ENCODE assay signal across 28 mouse cellular contexts in genomic region chr4:7450991-7451390, GRCm38 (mm10).
DNase-seq lines count a peak whose midpoint lies in the region; ATAC-seq and TF ChIP-seq lines count a peak whose summit lies in the region.
"Had no signal": no experiment of that assay in that cellular context is flagged by ENCODE, and none has a peak within 500 bp of the region (broad histone marks: within the 10 kb centered on the region; RNA-seq: fewer than 3 reads in every experiment).

No protein-coding gene starts in this region.

- no peak for TF ChIP-seq POLR2A in thymus, adult 2 months (IDR thresholded peaks at IDR 0.05; ENCODE audit: control insufficient read depth, extremely low read depth, insufficient read depth, low read length, poor library complexity)

- H3K27me3 ChIP-seq in thymus, adult 2 months (ENCODE audit: control insufficient read depth, insufficient read depth, low read length), result no peaks in the 10 kb centered on the region
- H3K27me3 ChIP-seq: CH12.LX; embryonic facial prominence, embryonic 13.5 days; embryonic facial prominence, embryonic 15.5 days; forebrain, embryonic 12.5 days; Patski had no signal

- TF ChIP-seq CTCF in thymus, adult 2 months (IDR thresholded peaks at IDR 0.05; ENCODE audit: borderline replicate concordance, control insufficient read depth, extremely low read depth, insufficient read depth, low read length, poor library complexity), result no peak

- peak overlapping the region; percentile 77 for H3K27ac ChIP-seq in thymus, adult 2 months (ENCODE audit: control insufficient read depth, insufficient read depth, low read length)
- H3K27ac ChIP-seq: embryonic facial prominence, embryonic 13.5 days; embryonic facial prominence, embryonic 15.5 days; forebrain, embryonic 10.5 days; forebrain, embryonic 12.5 days had no signal

- peak; percentile 49 for DNase-seq in thymus, adult 2 months
- DNase-seq in thymus, postnatal 10 days (ENCODE audit: low spot score in 2 of 2), result peak; percentile 34 to 41
- peak; percentile 51 for DNase-seq in thymus, postnatal 25 days
- DNase-seq in thymus, postnatal 4 days, result peak; percentile 46
- no peak for DNase-seq in right cerebral cortex, postnatal 14 days
- DNase-seq: adrenal gland, adult 2 months; adrenal gland, postnatal 10 days; adrenal gland, postnatal 25 days; B cell, adult 2 months; cerebellum, adult 11 months; cerebellum, adult 18-20 months; cerebellum, adult 8-10 months; cerebellum, adult 9-11 months; cerebellum, postnatal 14 days; cerebellum, postnatal 36 days; embryo, embryonic 11 days had no signal

- no peak for ATAC-seq in frontal cortex, adult (ENCODE audit: low TSS enrichment)
- ATAC-seq in activated CD4-positive, CD25-positive, alpha-beta regulatory T cell, adult 4 months, result no peak
- ATAC-seq: CD4-positive, CD25-positive, alpha-beta regulatory T cell, adult 4 months; forebrain, embryonic 14.5 days; Patski had no signal

- WGBS in thymus, adult 2 months, result 25% methylated on average over 1 of the region's 1 CpGs

- no peaks in the 10 kb centered on the region for H3K36me3 ChIP-seq in thymus, adult 2 months (ENCODE audit: control insufficient read depth, insufficient read depth, low read length)
- H3K36me3 ChIP-seq: embryonic facial prominence, embryonic 13.5 days; embryonic facial prominence, embryonic 15.5 days; forebrain, embryonic 10.5 days; forebrain, embryonic 12.5 days; G1E had no signal

- no peak overlapping the region for H3K4me3 ChIP-seq in thymus, adult 2 months (ENCODE audit: control insufficient read depth, insufficient read depth, low read length)
- H3K4me3 ChIP-seq: embryonic facial prominence, embryonic 13.5 days; embryonic facial prominence, embryonic 15.5 days; erythroblast, embryonic 14.5 days; forebrain, embryonic 10.5 days; forebrain, embryonic 12.5 days had no signal

- H3K4me1 ChIP-seq in thymus, adult 2 months (replicated peaks; ENCODE audit: control insufficient read depth, insufficient read depth, low read length), result peaks cover 16% of the 10 kb centered on the region
- H3K4me1 ChIP-seq: embryonic facial prominence, embryonic 15.5 days had no signal
